Mouse (Mus musculus): Measurements from ENCODE around the gene Disc1.

The Disc1 gene

DNA sequence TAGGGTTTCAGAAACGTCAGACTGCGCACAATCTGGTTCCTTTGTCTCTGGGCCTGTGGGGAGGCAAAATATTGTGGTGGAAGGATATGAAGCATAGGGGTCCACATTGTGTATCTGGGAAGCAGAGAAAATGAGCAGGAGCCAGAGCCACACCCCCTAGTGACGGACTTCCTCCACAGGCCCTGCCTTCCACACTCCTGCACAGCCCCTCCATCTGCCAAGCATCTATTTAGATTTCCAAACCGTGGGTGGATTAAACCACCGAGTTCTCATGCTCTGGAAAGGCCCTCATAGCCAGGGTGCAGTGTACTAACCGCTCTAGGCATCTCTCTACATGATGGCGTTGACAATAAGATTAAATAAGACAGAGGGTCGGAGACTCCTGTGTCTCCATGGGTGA lies 124.0 kb downstream of the Disc1 start:
- DNase-seq (ENCODE audit: low spot score in 2 of 2): no peak

GRCm38 (mm10) chr8:125183548-125184451 lies 129.8 kb downstream of the Disc1 start:
- DNase-seq (ENCODE audit: low spot score in 2 of 2): peak; percentile 50 to 72

GRCm38 (mm10) chr8:125184452-125184817 lies 130.4 kb downstream of the Disc1 start:
- DNase-seq (ENCODE audit: low spot score in 2 of 2): no peak

- DNase-seq (ENCODE audit: low spot score in 2 of 2): no peak
Observed at GRCm38 (mm10) chr8:125184881-125185280, 130.9 kb downstream of the Disc1 start.

DNA sequence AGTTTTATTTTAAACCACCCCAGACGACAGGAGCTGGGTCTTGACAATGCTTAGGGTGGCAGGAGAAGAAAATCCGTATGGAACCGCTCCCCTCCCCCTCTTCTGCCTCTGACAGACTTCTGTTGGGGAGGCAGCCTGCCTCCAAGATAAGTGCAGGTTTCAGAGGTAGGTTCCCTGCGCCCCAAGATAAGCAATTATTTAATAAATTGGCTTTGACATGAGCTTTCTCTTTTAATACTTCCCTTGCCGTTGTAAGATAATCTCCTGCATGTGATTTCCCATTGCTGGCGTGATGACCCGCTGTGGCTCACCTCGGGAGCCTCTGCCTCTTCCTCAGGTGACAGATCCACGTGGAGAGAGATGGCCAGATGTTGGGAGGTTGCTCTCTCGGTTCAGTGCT lies 133.0 kb downstream of the Disc1 start:
- no peak for DNase-seq (ENCODE audit: low spot score in 2 of 2)

DNA sequence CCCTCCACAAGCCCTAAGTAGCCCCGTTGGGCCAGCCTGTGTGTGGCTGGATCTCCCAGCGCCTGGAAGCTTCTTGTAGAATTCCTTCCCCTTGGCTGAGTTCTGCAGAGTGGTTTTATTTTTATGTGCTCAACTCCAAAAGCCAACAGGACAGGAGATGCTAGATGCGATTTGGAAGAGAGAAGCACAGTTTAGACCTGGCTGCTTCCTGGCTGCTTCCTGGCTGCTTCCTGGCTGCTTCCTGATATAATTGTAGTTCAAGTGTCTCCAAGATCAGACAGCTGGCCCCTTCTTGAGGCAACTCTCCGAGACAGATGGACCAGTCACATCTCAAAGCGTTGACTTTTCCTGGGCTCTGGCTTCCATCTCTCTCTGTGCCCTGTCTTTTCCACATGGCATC lies 139.7 kb downstream of the Disc1 start:
- no peak for DNase-seq (ENCODE audit: low spot score in 2 of 2)

GRCm38 (mm10) chr8:125195121-125195520 lies 141.1 kb downstream of the Disc1 start:
- DNase-seq (ENCODE audit: low spot score in 2 of 2): no peak

DNA sequence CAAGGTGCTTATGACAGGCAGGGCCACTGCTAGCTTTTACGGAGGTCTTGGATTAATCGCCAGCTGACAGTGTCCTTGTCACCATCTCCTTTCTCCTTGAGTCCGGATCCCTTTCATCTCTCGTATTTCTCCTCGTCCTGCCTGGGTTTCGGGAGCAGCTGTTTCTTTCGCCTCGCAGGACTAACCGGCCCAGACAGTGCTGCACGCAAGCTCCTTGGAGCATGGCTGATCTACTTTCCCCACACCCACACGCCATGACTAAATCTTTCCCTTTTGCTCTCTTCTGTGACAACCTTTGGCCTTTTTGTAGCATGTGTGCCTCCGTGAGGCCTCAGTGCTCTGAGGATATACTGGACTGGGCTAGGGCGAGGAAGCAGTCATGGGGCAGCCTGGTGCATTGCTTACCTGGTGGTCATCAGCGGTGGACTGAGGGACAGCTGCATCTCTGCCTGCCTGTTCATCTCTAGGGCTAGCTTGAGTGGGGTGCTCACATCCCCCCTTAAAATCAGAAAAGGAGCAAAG lies 142.6 kb downstream of the Disc1 start:
- DNase-seq (ENCODE audit: low spot score in 2 of 2): no peak

DNA sequence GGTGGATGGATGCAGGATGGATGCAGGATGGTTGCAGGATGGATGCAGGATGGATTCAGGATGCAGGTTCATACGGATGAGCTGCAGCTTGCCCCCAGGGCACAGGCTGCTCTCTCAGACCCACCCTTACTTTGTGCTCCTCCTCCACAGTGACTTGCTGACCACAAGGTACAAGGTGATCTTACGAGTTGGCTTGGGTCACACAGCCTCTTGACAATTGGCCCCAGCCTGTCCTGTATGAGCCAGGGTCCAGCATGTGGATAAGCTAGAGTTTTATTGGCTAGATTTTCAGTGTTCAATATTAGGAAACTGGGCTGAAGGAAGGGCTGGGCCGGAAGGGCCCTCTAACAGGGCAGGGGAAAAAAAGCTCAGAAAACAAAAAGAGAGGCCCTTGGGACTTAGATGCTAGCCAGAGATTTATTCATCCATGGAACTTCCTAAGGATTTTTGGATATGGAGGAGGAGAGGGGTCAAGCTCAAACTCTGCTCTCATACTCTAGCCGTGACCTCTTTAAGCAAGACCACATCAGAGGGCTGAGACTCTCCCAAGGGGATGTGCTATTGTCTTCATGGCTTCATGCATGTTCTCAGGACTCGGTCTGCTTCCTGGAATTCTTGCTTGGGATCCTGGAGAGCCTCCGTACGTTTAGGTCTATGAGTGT lies 143.5 kb downstream of the Disc1 start:
- no peak for DNase-seq (ENCODE audit: low spot score in 2 of 2)

GRCm38 (mm10) chr8:125198420-125199196 lies 144.6 kb downstream of the Disc1 start:
- DNase-seq (ENCODE audit: low spot score in 2 of 2): no peak

- no peak for DNase-seq (ENCODE audit: low spot score in 2 of 2)
Observed at GRCm38 (mm10) chr8:125199197-125199939, 145.4 kb downstream of the Disc1 start.

- no peak for DNase-seq (ENCODE audit: low spot score in 2 of 2)
Observed at GRCm38 (mm10) chr8:125200273-125200863, 146.4 kb downstream of the Disc1 start.

DNA sequence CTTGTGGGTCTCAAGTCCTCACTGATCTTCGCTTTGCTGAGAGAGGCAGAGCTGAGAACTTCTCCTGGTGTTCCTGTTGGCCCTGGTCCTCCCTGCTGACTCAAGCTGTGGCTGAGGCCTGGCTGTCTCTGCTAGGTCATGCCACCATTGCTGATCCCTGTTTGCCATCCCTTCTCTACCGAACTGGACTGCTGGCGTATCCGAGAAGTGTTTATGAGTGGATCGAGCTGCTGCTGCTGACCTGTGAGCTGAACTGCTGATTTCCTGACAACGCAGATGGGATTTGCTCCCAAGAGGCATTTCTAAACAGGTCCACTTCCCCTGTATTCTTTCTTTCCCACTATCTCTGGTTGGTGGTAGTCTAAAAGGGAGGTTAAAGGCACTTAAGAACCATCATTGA lies 147.7 kb downstream of the Disc1 start:
- DNase-seq (ENCODE audit: low spot score in 2 of 2): no peak

DNA sequence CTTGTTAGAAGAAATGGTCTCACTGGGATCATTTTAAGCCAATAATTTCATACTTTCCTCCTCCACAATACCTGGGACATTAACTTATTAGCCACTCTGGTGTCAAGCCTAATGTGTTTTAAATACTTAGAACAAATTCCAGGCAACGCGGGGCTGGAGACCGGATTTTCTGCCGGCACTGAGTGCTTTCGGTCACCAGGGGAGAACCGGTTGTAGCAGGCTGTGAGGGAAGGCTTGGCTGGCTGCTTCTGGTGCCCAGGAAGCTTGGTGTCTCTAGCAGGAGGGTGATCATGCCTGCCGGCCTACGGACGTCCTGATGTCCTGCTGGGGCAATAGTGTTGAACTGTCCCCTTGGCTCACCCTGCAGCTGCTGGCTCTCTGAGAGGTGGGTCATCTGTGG lies 149.0 kb downstream of the Disc1 start:
- no peak for DNase-seq (ENCODE audit: low spot score in 2 of 2)

- DNase-seq (ENCODE audit: low spot score in 2 of 2): no peak
Observed at GRCm38 (mm10) chr8:125205556-125205955, 151.6 kb downstream of the Disc1 start.

- no peak for DNase-seq (ENCODE audit: low spot score in 2 of 2)
Observed at GRCm38 (mm10) chr8:125206391-125206790, 152.4 kb downstream of the Disc1 start.

DNA sequence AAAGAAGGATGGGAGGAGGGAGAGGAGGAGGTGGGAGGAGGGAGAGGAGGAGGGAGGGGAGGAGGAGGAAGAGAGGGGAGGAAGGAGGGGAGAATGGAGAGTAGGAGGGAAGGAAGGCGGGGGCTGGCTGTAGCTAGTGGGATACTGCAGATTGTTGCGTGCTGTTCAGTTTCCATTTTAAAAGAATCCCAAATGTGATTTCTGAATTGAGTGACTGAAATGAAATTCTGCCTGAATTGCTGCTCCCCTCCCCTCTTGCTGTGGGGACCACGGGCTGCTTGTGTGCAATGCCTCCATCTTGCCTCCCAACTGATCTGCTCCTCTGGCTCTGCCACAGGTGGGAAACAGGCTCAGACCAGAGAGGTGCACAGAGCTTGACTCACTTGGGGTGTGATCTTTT lies 153.0 kb downstream of the Disc1 start:
- DNase-seq (ENCODE audit: low spot score in 2 of 2): no peak

DNA sequence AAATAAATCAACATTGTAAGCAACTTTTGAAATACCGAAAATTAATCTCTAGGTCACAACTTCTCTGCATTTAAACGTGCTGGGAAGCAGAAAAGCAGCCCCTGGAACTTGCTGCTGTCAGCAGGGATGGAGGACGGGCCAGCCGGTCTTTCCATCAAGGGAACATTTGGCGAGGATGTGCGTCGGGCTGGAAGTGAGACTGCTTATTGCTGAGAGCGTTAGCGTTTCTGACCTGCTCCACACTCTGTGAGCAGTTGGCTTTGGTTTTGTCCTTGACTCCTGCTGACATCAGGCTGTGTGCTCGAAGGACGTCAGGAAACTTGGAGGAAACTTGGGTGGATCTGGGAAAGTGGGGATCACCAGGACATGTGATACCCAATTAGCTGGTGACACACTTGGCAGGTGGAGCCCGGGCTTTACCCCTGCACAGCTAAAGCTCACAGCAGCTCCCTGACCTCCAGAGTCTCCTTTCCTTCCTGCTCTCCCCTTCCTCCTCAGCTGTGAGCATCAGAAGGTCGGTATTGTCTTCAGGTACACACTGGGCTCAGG lies 158.7 kb downstream of the Disc1 start:
- no peak for DNase-seq (ENCODE audit: low spot score in 2 of 2)

- DNase-seq (ENCODE audit: low spot score in 2 of 2): no peak
Observed at GRCm38 (mm10) chr8:125217902-125218581, 164.0 kb downstream of the Disc1 start.

DNA sequence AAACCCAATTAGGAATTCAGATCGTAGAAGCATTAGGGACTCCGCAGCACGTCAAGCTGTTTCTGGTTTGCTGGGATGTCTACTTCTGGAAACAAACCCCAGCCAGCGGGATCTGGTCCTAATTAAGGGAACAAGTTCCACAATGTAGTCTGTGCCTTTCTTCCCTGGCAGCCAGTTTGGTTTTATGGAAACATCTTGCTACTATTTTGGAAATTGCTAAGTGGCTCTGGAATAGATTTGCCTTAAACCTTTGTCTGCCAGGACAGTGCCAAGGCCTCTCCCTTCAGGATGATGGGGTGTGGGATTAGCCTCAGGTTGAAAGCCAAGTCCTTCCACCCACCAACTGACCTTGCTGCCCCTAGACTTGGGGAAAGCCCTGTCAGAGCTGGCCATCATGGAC lies 164.7 kb downstream of the Disc1 start:
- peak; percentile 35 to 46 for DNase-seq (ENCODE audit: low spot score in 2 of 2)
